ENCODE assay signal across 8 mouse cellular contexts in the genomic region with DNA sequence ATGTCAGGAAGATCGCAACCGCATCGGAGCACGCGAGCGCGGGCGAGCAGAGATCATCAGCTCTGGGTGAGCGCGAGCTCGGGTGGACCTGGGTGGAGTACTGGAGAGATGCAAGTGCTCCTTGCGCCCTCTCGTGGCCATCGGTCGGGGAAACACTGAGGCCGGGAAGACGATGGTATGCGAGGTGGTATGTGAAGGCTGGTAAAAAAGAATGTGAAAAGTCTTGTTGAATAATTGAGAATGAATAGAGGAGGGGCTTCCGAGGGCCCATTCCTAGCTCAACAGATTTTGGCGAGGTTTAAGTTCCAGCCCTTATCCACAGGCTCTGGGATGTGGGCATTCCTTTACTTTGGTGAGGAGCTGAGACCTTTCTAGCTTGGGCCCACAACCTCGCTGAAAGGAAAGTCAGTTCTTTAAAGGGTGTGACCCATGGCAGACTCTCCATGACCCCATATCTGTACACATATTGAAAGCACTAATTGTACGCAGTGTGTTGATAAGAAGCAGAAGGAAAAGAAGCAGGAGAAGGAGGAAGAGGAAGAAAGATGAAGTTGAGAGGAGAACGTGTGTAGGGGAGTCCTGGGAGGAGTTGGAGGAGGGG. TPM values are rescaled to one million over a fixed set of nuclear protein-coding genes. Genes with fewer than 3 reads are reported as not detected.
DNase-seq lines count a peak whose midpoint lies in the region; ATAC-seq and TF ChIP-seq lines count a peak whose summit lies in the region.

No protein-coding gene starts in this region.

- DNase-seq in c-Kit-positive CD71-positive TER-119-negative erythroid progenitor cells, embryonic 14.5 days (ENCODE audit: low read depth): peak; percentile 93
- DNase-seq in forebrain, embryonic 11.5 days (ENCODE audit: low spot score): peak; percentile 92
- DNase-seq in kidney, postnatal 36 days: peak; percentile 88 to 95
- peak; percentile 91 for DNase-seq in stomach, postnatal 0 days (ENCODE audit: low spot score)

- H3K36me3 ChIP-seq in E14TG2a.4 (ENCODE audit: insufficient read depth, low read length): no peaks in the 10 kb centered on the region
- no peaks in the 10 kb centered on the region for H3K36me3 ChIP-seq in forebrain, embryonic 11.5 days (ENCODE audit: control insufficient read depth, insufficient read depth, low read length)
- no peaks in the 10 kb centered on the region for H3K36me3 ChIP-seq in heart, embryonic 16.5 days (ENCODE audit: control insufficient read depth, insufficient read depth)
- no peaks in the 10 kb centered on the region for H3K36me3 ChIP-seq in liver, embryonic 15.5 days (replicated peaks)
- H3K36me3 ChIP-seq in neural tube, embryonic 12.5 days: no peaks in the 10 kb centered on the region
- H3K36me3 ChIP-seq in stomach, postnatal 0 days (ENCODE audit: control insufficient read depth, insufficient read depth, low read length): no peaks in the 10 kb centered on the region

- H3K4me3 ChIP-seq in E14TG2a.4 (replicated peaks; ENCODE audit: low read length): peak overlapping the region; percentile 56; the same call in 1 of the 2 replicates
- H3K4me3 ChIP-seq in forebrain, embryonic 11.5 days (ENCODE audit: low read depth, low read length): peak overlapping the region; percentile 31
- H3K4me3 ChIP-seq in heart, embryonic 16.5 days (ENCODE audit: low read length): peak overlapping the region; percentile 44
- peak overlapping the region; percentile 52 for H3K4me3 ChIP-seq in liver, embryonic 15.5 days (replicated peaks)
- H3K4me3 ChIP-seq in neural tube, embryonic 12.5 days: peak overlapping the region; percentile 32
- H3K4me3 ChIP-seq in stomach, postnatal 0 days (ENCODE audit: low read depth, low read length): peak overlapping the region; percentile 27

- no peaks in the 10 kb centered on the region for H3K9me3 ChIP-seq in E14TG2a.4 (ENCODE audit: low read length)
- no peaks in the 10 kb centered on the region for H3K9me3 ChIP-seq in forebrain, embryonic 11.5 days (ENCODE audit: control insufficient read depth, low read length)
- H3K9me3 ChIP-seq in heart, embryonic 16.5 days (replicated peaks; ENCODE audit: control insufficient read depth, low read length): no peaks in the 10 kb centered on the region
- H3K9me3 ChIP-seq in liver, embryonic 15.5 days (replicated peaks): no peaks in the 10 kb centered on the region
- no peaks in the 10 kb centered on the region for H3K9me3 ChIP-seq in neural tube, embryonic 12.5 days
- H3K9me3 ChIP-seq in stomach, postnatal 0 days (ENCODE audit: control insufficient read depth, low read length): 0 out of 2 replicates have a peak, but pooled peaks cover 5% of the 10 kb centered on the region

- peaks cover 16% of the 10 kb centered on the region for H3K4me1 ChIP-seq in E14TG2a.4 (replicated peaks; ENCODE audit: low read depth, low read length)
- H3K4me1 ChIP-seq in forebrain, embryonic 11.5 days (replicated peaks; ENCODE audit: control insufficient read depth, insufficient read depth, low read length): no peaks in the 10 kb centered on the region
- peaks cover 3% of the 10 kb centered on the region; the same call in 1 of the 2 replicates for H3K4me1 ChIP-seq in heart, embryonic 16.5 days (ENCODE audit: control insufficient read depth, insufficient read depth, low read length)
- peaks cover 60% of the 10 kb centered on the region for H3K4me1 ChIP-seq in liver, embryonic 15.5 days (replicated peaks)
- no peaks in the 10 kb centered on the region for H3K4me1 ChIP-seq in neural tube, embryonic 12.5 days
- H3K4me1 ChIP-seq in stomach, postnatal 0 days (replicated peaks; ENCODE audit: control insufficient read depth, insufficient read depth): no peaks in the 10 kb centered on the region

- no peaks in the 10 kb centered on the region; the same call in 1 of the 2 replicates for H3K27me3 ChIP-seq in E14TG2a.4 (ENCODE audit: insufficient read depth, low read length)
- H3K27me3 ChIP-seq in forebrain, embryonic 11.5 days (ENCODE audit: control insufficient read depth, insufficient read depth, low read length): no peaks in the 10 kb centered on the region
- peaks cover 4% of the 10 kb centered on the region for H3K27me3 ChIP-seq in heart, embryonic 16.5 days (ENCODE audit: control insufficient read depth, insufficient read depth, low read length)
- H3K27me3 ChIP-seq in liver, embryonic 15.5 days: no peaks in the 10 kb centered on the region
- no peaks in the 10 kb centered on the region for H3K27me3 ChIP-seq in neural tube, embryonic 12.5 days (replicated peaks)
- no peaks in the 10 kb centered on the region for H3K27me3 ChIP-seq in stomach, postnatal 0 days (ENCODE audit: control insufficient read depth, insufficient read depth, low read length)

- TF ChIP-seq CTCF in E14TG2a.4 (conservative IDR thresholded peaks at IDR 0.05; ENCODE audit: low read length): peak; percentile 41
- peak; percentile 97 for TF ChIP-seq CTCF in stomach, postnatal 0 days (IDR thresholded peaks at IDR 0.05; ENCODE audit: low read depth)

- H3K9ac ChIP-seq in forebrain, embryonic 11.5 days (ENCODE audit: low read length): peak overlapping the region; percentile 58
- peak overlapping the region; percentile 67 for H3K9ac ChIP-seq in heart, embryonic 16.5 days (ENCODE audit: low read length)
- peak overlapping the region; percentile 61 for H3K9ac ChIP-seq in liver, embryonic 15.5 days
- peak overlapping the region; percentile 55 for H3K9ac ChIP-seq in neural tube, embryonic 12.5 days
- H3K9ac ChIP-seq in stomach, postnatal 0 days (ENCODE audit: low read length): peak overlapping the region; percentile 55

- peak; percentile 92 for ATAC-seq in forebrain, embryonic 11.5 days (replicated peaks; ENCODE audit: low FRiP score)
- peak; percentile 87 for ATAC-seq in heart, embryonic 16.5 days (replicated peaks; ENCODE audit: extremely low read depth, insufficient read depth, low FRiP score)
- peak; percentile 85 for ATAC-seq in liver, embryonic 15.5 days (ENCODE audit: insufficient read depth)
- ATAC-seq in neural tube, embryonic 12.5 days (ENCODE audit: low FRiP score, low read depth): peak; percentile 93
- peak; percentile 82 for ATAC-seq in stomach, postnatal 0 days (ENCODE audit: low FRiP score, low TSS enrichment)

- H3K27ac ChIP-seq in forebrain, embryonic 11.5 days (ENCODE audit: low read depth, low read length): no peak overlapping the region
- H3K27ac ChIP-seq in heart, embryonic 16.5 days (ENCODE audit: low read length): no peak overlapping the region
- peak overlapping the region; percentile 74 for H3K27ac ChIP-seq in liver, embryonic 15.5 days (replicated peaks)
- H3K27ac ChIP-seq in neural tube, embryonic 12.5 days: no peak overlapping the region
- H3K27ac ChIP-seq in stomach, postnatal 0 days (replicated peaks): no peak overlapping the region

- H3K4me2 ChIP-seq in forebrain, embryonic 11.5 days (ENCODE audit: low read depth, low read length, severe bottlenecking): peak overlapping the region; percentile 71
- peak overlapping the region; percentile 73 for H3K4me2 ChIP-seq in heart, embryonic 16.5 days (ENCODE audit: low read depth, low read length)
- H3K4me2 ChIP-seq in liver, embryonic 15.5 days: peak overlapping the region; percentile 90
- peak overlapping the region; percentile 69 for H3K4me2 ChIP-seq in neural tube, embryonic 12.5 days (replicated peaks)
- H3K4me2 ChIP-seq in stomach, postnatal 0 days (replicated peaks; ENCODE audit: low read depth): peak overlapping the region; percentile 61

- 10% methylated on average over 23 of the region's 23 CpGs for WGBS in forebrain, embryonic 11.5 days
- 8% methylated on average over 23 of the region's 23 CpGs for WGBS in heart, embryonic 16.5 days
- 2% methylated on average over 23 of the region's 23 CpGs for WGBS in liver, embryonic 15.5 days (ENCODE audit: insufficient replicate concordance)
- 11% methylated on average over 23 of the region's 23 CpGs for WGBS in neural tube, embryonic 12.5 days
- WGBS in stomach, postnatal 0 days: 7% methylated on average over 23 of the region's 23 CpGs

- no peak for TF ChIP-seq EP300 in stomach, postnatal 0 days (optimal IDR thresholded peaks at IDR 0.05)

RNA-seq across cellular contexts. Expression of a gene that starts 14.5 kb away (rescaled TPM):
- polyA plus RNA-seq in forebrain, embryonic 11.5 days (2014; fragmentation: Nextera tagmentation; extraction: Ambion mirVana): 73.8 and 78.5 TPM in 2 replicates
- polyA plus RNA-seq in heart, embryonic 16.5 days (2015; fragmentation: Nextera tagmentation; extraction: Ambion mirVana): 47.8 and 49.3 TPM in 2 replicates
- polyA plus RNA-seq in liver, embryonic 15.5 days (2015; fragmentation: Nextera tagmentation; extraction: Ambion mirVana): 52.7 and 56.0 TPM in 2 replicates
- 60.2 and 63.0 TPM in 2 replicates for polyA plus RNA-seq in neural tube, embryonic 12.5 days (2016; fragmentation: Nextera tagmentation; extraction: Ambion mirVana)
- polyA plus RNA-seq in stomach, postnatal 0 days (2015; fragmentation: Nextera tagmentation; extraction: Ambion mirVana): 36.9 and 39.9 TPM in 2 replicates

RNA-seq across cellular contexts. Expression of a gene that starts 14.7 kb away (rescaled TPM):
- polyA plus RNA-seq in forebrain, embryonic 11.5 days (2014; fragmentation: Nextera tagmentation; extraction: Ambion mirVana): 550 and 611 TPM in 2 replicates
- polyA plus RNA-seq in heart, embryonic 16.5 days (2015; fragmentation: Nextera tagmentation; extraction: Ambion mirVana): 372 and 402 TPM in 2 replicates
- polyA plus RNA-seq in liver, embryonic 15.5 days (2015; fragmentation: Nextera tagmentation; extraction: Ambion mirVana): 329 and 344 TPM in 2 replicates
- polyA plus RNA-seq in neural tube, embryonic 12.5 days (2016; fragmentation: Nextera tagmentation; extraction: Ambion mirVana): 760 and 802 TPM in 2 replicates
- polyA plus RNA-seq in stomach, postnatal 0 days (2015; fragmentation: Nextera tagmentation; extraction: Ambion mirVana): 413 and 424 TPM in 2 replicates

RNA-seq across cellular contexts. Expression of a gene that starts 30.0 kb away (rescaled TPM):
- 217 and 231 TPM in 2 replicates for polyA plus RNA-seq in forebrain, embryonic 11.5 days (2014; fragmentation: Nextera tagmentation; extraction: Ambion mirVana)
- 135 and 146 TPM in 2 replicates for polyA plus RNA-seq in heart, embryonic 16.5 days (2015; fragmentation: Nextera tagmentation; extraction: Ambion mirVana)
- polyA plus RNA-seq in liver, embryonic 15.5 days (2015; fragmentation: Nextera tagmentation; extraction: Ambion mirVana): 49.8 and 50.8 TPM in 2 replicates
- 182 and 186 TPM in 2 replicates for polyA plus RNA-seq in neural tube, embryonic 12.5 days (2016; fragmentation: Nextera tagmentation; extraction: Ambion mirVana)
- 171 and 183 TPM in 2 replicates for polyA plus RNA-seq in stomach, postnatal 0 days (2015; fragmentation: Nextera tagmentation; extraction: Ambion mirVana)

RNA-seq across cellular contexts. Expression of a gene that starts 44.0 kb away (rescaled TPM):
- 0.47 and 0.60 TPM in 2 replicates for polyA plus RNA-seq in forebrain, embryonic 11.5 days (2014; fragmentation: Nextera tagmentation; extraction: Ambion mirVana)
- 0.43 and 0.69 TPM in 2 replicates for polyA plus RNA-seq in heart, embryonic 16.5 days (2015; fragmentation: Nextera tagmentation; extraction: Ambion mirVana)
- 0.36 and 0.48 TPM in 2 replicates for polyA plus RNA-seq in liver, embryonic 15.5 days (2015; fragmentation: Nextera tagmentation; extraction: Ambion mirVana)
- polyA plus RNA-seq in neural tube, embryonic 12.5 days (2016; fragmentation: Nextera tagmentation; extraction: Ambion mirVana): 0.41 and 0.66 TPM in 2 replicates
- polyA plus RNA-seq in stomach, postnatal 0 days (2015; fragmentation: Nextera tagmentation; extraction: Ambion mirVana): 5.6 and 5.9 TPM in 2 replicates

RNA-seq across cellular contexts. Expression of a gene that starts 56.0 kb away (rescaled TPM):
- 333 and 339 TPM in 2 replicates for polyA plus RNA-seq in forebrain, embryonic 11.5 days (2014; fragmentation: Nextera tagmentation; extraction: Ambion mirVana)
- polyA plus RNA-seq in heart, embryonic 16.5 days (2015; fragmentation: Nextera tagmentation; extraction: Ambion mirVana): 612 and 678 TPM in 2 replicates
- polyA plus RNA-seq in liver, embryonic 15.5 days (2015; fragmentation: Nextera tagmentation; extraction: Ambion mirVana): 231 and 237 TPM in 2 replicates
- polyA plus RNA-seq in neural tube, embryonic 12.5 days (2016; fragmentation: Nextera tagmentation; extraction: Ambion mirVana): 343 and 361 TPM in 2 replicates
- polyA plus RNA-seq in stomach, postnatal 0 days (2015; fragmentation: Nextera tagmentation; extraction: Ambion mirVana): 327 and 344 TPM in 2 replicates
